Mouse (Mus musculus): ENCODE data around the gene Zfhx2. TPM values are rescaled to one million over a fixed set of nuclear protein-coding genes. Genes with fewer than 3 reads are reported as not detected.

Zfhx2 gene
- polyA plus RNA-seq, 1 experiment, result 0.98 TPM

DNA sequence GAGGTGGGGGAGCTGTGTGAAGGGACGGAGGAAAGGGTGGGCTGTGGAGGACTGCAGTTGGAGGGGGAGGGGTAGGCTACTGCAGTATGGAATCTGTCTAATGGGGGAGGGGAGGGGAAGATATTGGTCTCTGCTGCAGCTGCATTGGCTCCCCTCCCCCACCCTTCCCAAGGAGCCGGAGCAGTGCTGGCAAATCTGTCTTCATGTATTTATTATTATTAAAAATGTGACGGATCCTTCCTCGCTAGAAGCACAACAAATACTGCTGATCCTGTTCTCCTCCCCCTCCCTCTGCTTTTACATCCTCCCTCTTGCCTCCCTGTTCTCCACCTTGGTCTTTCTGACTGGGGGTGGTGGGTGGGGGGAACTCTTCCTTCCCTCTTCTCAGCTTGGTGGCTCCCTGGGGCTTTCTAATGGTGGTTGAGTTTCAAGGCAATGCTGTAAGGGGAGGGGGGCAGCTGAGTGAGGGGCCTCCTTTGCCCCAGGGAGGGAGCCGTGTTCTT lies 63.7 kb downstream of the Zfhx2 start:
- H3K4me3 ChIP-seq, result no peak overlapping the region
- no peak for TF ChIP-seq E2F4 (IDR thresholded peaks at IDR 0.05; ENCODE audit: insufficient read depth)
- TF ChIP-seq MAX (IDR thresholded peaks at IDR 0.05; ENCODE audit: low read depth), result no peak
- no peak for TF ChIP-seq CEBPB (IDR thresholded peaks at IDR 0.05; ENCODE audit: insufficient read depth, poor library complexity, severe bottlenecking)
- TF ChIP-seq MYOG (IDR thresholded peaks at IDR 0.05; ENCODE audit: control insufficient read depth in 1 of 3, insufficient read depth in 1 of 3, insufficient read length in 2 of 3, low read depth in 2 of 3), result no peak
- no peak for TF ChIP-seq POLR2AphosphoS2 (IDR thresholded peaks at IDR 0.05; ENCODE audit: insufficient read length, low read depth)
- no peak for TF ChIP-seq TCF12 (IDR thresholded peaks at IDR 0.05; ENCODE audit: insufficient read depth, poor library complexity, severe bottlenecking)
- TF ChIP-seq POLR2A (IDR thresholded peaks at IDR 0.05; ENCODE audit: insufficient read length, low read depth), result no peak
- TF ChIP-seq REST (IDR thresholded peaks at IDR 0.05; ENCODE audit: insufficient read depth, insufficient read length), result no peak
- TF ChIP-seq TCF3 (IDR thresholded peaks at IDR 0.05; ENCODE audit: insufficient read length, low read depth), result no peak
- no peak for TF ChIP-seq USF1 (IDR thresholded peaks at IDR 0.05; ENCODE audit: low read depth)
- no peak for TF ChIP-seq SRF (IDR thresholded peaks at IDR 0.05; ENCODE audit: control insufficient read depth, insufficient read length, low read depth)
- no peak for TF ChIP-seq MYOD1 (IDR thresholded peaks at IDR 0.05; ENCODE audit: control insufficient read depth in 1 of 3, insufficient read length in 2 of 3, low read depth in 2 of 3)
- peaks cover 15% of the 10 kb centered on the region for H3K36me3 ChIP-seq (ENCODE audit: control insufficient read depth, insufficient read depth)
- H3K79me2 ChIP-seq (ENCODE audit: control insufficient read depth, insufficient read depth), result no peaks in the 10 kb centered on the region
- H3ac ChIP-seq (ENCODE audit: control insufficient read depth, insufficient read length), result no peak overlapping the region
- H3K4me2 ChIP-seq (ENCODE audit: low read depth), result no peak overlapping the region
- H3K27me3 ChIP-seq (ENCODE audit: control insufficient read depth, insufficient read depth, insufficient read length), result no peaks in the 10 kb centered on the region

DNA sequence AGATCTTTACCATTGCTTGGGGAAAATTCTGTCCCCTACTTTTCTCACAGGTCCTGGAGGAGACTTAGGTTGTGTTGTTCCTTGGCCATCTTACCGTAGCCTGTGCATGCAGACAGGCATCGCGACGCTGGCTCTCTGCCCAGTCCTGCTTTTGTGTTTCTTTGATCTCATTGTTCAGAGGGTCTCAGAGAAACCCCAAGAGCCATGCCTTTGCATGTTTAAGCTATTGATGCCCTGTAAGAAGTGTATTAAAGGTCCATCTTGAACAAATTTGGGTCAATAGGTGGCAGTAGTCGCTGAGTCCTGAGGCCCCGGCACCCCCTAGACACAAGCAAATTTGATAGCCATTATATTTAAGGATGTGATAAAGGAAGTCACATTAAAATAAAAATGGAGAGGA lies 64.5 kb downstream of the Zfhx2 start:
- Histone ChIP-seq H3ac (ENCODE audit: control insufficient read depth, insufficient read length) (no peak overlapping the region), H3K4me3 (no peak overlapping the region), H3K27me3 (ENCODE audit: control insufficient read depth, insufficient read depth, insufficient read length) (no peaks in the 10 kb centered on the region), H3K79me2 (ENCODE audit: control insufficient read depth, insufficient read depth) (no peaks in the 10 kb centered on the region), H3K4me2 (ENCODE audit: low read depth) (no peak overlapping the region), H3K36me3 (ENCODE audit: control insufficient read depth, insufficient read depth) (peaks cover 15% of the 10 kb centered on the region)
- no peak for TF ChIP-seq E2F4 (IDR thresholded peaks at IDR 0.05; ENCODE audit: insufficient read depth)
- TF ChIP-seq CEBPB (IDR thresholded peaks at IDR 0.05; ENCODE audit: insufficient read depth, poor library complexity, severe bottlenecking), result no peak
- no peak for TF ChIP-seq MAX (IDR thresholded peaks at IDR 0.05; ENCODE audit: low read depth)
- TF ChIP-seq MYOG (IDR thresholded peaks at IDR 0.05; ENCODE audit: control insufficient read depth in 1 of 3, insufficient read depth in 1 of 3, insufficient read length in 2 of 3, low read depth in 2 of 3), result no peak
- no peak for TF ChIP-seq TCF3 (IDR thresholded peaks at IDR 0.05; ENCODE audit: insufficient read length, low read depth)

DNA sequence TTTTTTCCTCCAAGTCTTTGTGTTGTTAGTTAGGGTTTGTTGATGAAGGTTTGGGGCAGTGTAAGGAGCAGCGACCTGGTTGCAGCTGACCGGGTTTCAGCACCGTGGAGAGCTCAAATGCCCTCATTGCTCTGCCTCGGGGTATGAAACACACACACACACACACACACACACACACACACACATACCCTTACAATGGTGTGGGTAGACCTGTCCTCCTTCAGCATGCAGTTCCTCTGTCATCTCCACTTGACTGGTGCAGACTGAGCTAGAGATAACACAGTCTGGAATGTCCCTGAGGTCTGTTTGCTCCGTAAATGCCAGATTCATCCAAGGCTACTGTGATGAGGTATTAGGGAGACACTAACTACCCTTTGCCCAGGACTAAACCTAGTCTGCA lies 64.9 kb downstream of the Zfhx2 start:
- Histone ChIP-seq H3K79me2 (ENCODE audit: control insufficient read depth, insufficient read depth) (no peaks in the 10 kb centered on the region), H3K4me3 (no peak overlapping the region), H3K36me3 (ENCODE audit: control insufficient read depth, insufficient read depth) (peaks cover 18% of the 10 kb centered on the region), H3ac (ENCODE audit: control insufficient read depth, insufficient read length) (no peak overlapping the region), H3K4me2 (ENCODE audit: low read depth) (no peak overlapping the region), H3K27me3 (ENCODE audit: control insufficient read depth, insufficient read depth, insufficient read length) (no peaks in the 10 kb centered on the region)
- TF ChIP-seq POLR2AphosphoS2 (IDR thresholded peaks at IDR 0.05; ENCODE audit: insufficient read length, low read depth) (no peak), REST (IDR thresholded peaks at IDR 0.05; ENCODE audit: insufficient read depth, insufficient read length) (peak; percentile 71)

DNA sequence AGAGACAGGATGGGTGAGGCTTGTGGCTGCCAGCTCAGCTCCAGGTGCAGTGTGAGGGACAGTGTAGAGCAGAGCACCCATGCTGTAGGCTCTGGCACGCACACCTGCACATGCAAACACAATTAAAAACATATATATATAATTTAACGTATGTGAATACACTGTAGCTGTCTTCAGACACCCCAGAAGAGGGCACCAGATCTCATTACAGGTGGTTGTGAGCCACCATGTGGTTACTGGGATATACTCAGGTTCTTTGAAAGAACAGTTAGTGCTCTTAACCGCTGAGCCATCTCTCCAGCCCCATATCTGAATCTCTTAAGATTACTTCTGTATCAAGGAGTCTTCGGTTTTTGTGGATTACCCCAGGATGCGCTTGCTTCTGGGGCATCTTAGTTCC lies 66.6 kb downstream of the Zfhx2 start:
- no peak for TF ChIP-seq E2F4 (IDR thresholded peaks at IDR 0.05; ENCODE audit: insufficient read depth)
- no peak for TF ChIP-seq POLR2AphosphoS2 (IDR thresholded peaks at IDR 0.05; ENCODE audit: insufficient read length, low read depth)
- TF ChIP-seq REST (IDR thresholded peaks at IDR 0.05; ENCODE audit: insufficient read depth, insufficient read length), result no peak
- no peak for TF ChIP-seq CEBPB (IDR thresholded peaks at IDR 0.05; ENCODE audit: insufficient read depth, poor library complexity, severe bottlenecking)
- no peak for TF ChIP-seq POLR2A (IDR thresholded peaks at IDR 0.05; ENCODE audit: insufficient read length, low read depth)
- TF ChIP-seq MYOG (IDR thresholded peaks at IDR 0.05; ENCODE audit: control insufficient read depth in 1 of 3, insufficient read depth in 1 of 3, insufficient read length in 2 of 3, low read depth in 2 of 3), result no peak
- no peak for TF ChIP-seq USF1 (IDR thresholded peaks at IDR 0.05; ENCODE audit: low read depth)
- TF ChIP-seq MYOD1 (IDR thresholded peaks at IDR 0.05; ENCODE audit: control insufficient read depth in 1 of 3, insufficient read length in 2 of 3, low read depth in 2 of 3), result no peak
- TF ChIP-seq MAX (IDR thresholded peaks at IDR 0.05; ENCODE audit: low read depth), result no peak
- no peak for TF ChIP-seq TCF12 (IDR thresholded peaks at IDR 0.05; ENCODE audit: insufficient read depth, poor library complexity, severe bottlenecking)
- no peak for TF ChIP-seq SRF (IDR thresholded peaks at IDR 0.05; ENCODE audit: control insufficient read depth, insufficient read length, low read depth)
- Histone ChIP-seq H3K4me2 (ENCODE audit: low read depth) (no peak overlapping the region), H3K4me3 (no peak overlapping the region), H3ac (ENCODE audit: control insufficient read depth, insufficient read length) (no peak overlapping the region), H3K79me2 (ENCODE audit: control insufficient read depth, insufficient read depth) (no peaks in the 10 kb centered on the region), H3K27me3 (ENCODE audit: control insufficient read depth, insufficient read depth, insufficient read length) (no peaks in the 10 kb centered on the region), H3K36me3 (ENCODE audit: control insufficient read depth, insufficient read depth) (peaks cover 26% of the 10 kb centered on the region)

DNA sequence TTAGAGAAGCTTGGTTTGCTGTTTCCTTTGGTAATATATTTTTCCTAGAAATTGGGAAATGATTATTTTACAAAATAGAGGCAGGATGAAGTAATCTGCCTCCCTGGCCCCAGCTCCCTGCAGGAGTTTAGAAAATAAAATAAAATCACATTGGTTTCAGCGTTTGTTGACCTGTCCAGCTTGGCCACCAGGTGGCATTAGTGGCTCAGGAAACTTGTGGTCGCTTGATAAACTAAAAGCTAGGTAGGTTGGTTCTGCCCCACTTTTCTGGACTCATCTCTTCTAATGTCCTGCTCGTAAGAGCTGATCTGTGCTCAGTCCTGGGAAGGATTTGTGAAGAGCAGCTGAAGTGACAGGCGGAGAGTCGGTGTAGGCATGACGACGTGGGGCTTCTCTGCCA lies 67.9 kb downstream of the Zfhx2 start:
- Histone ChIP-seq H3K4me3 (no peak overlapping the region), H3ac (ENCODE audit: control insufficient read depth, insufficient read length) (no peak overlapping the region), H3K4me2 (ENCODE audit: low read depth) (no peak overlapping the region), H3K27me3 (ENCODE audit: control insufficient read depth, insufficient read depth, insufficient read length) (no peaks in the 10 kb centered on the region), H3K36me3 (ENCODE audit: control insufficient read depth, insufficient read depth) (peaks cover 27% of the 10 kb centered on the region), H3K79me2 (ENCODE audit: control insufficient read depth, insufficient read depth) (no peaks in the 10 kb centered on the region)
- no peak for TF ChIP-seq MYOG (IDR thresholded peaks at IDR 0.05; ENCODE audit: control insufficient read depth in 1 of 3, insufficient read depth in 1 of 3, insufficient read length in 2 of 3, low read depth in 2 of 3)
- no peak for TF ChIP-seq REST (IDR thresholded peaks at IDR 0.05; ENCODE audit: insufficient read depth, insufficient read length)
- no peak for TF ChIP-seq POLR2A (IDR thresholded peaks at IDR 0.05; ENCODE audit: insufficient read length, low read depth)
- no peak for TF ChIP-seq TCF3 (IDR thresholded peaks at IDR 0.05; ENCODE audit: insufficient read length, low read depth)
- no peak for TF ChIP-seq MYOD1 (IDR thresholded peaks at IDR 0.05; ENCODE audit: control insufficient read depth in 1 of 3, insufficient read length in 2 of 3, low read depth in 2 of 3)
- TF ChIP-seq MAX (IDR thresholded peaks at IDR 0.05; ENCODE audit: low read depth), result no peak
- no peak for TF ChIP-seq CEBPB (IDR thresholded peaks at IDR 0.05; ENCODE audit: insufficient read depth, poor library complexity, severe bottlenecking)
- no peak for TF ChIP-seq USF1 (IDR thresholded peaks at IDR 0.05; ENCODE audit: low read depth)

All from myocyte (in vitro differentiated cells).